In the genomic region with DNA sequence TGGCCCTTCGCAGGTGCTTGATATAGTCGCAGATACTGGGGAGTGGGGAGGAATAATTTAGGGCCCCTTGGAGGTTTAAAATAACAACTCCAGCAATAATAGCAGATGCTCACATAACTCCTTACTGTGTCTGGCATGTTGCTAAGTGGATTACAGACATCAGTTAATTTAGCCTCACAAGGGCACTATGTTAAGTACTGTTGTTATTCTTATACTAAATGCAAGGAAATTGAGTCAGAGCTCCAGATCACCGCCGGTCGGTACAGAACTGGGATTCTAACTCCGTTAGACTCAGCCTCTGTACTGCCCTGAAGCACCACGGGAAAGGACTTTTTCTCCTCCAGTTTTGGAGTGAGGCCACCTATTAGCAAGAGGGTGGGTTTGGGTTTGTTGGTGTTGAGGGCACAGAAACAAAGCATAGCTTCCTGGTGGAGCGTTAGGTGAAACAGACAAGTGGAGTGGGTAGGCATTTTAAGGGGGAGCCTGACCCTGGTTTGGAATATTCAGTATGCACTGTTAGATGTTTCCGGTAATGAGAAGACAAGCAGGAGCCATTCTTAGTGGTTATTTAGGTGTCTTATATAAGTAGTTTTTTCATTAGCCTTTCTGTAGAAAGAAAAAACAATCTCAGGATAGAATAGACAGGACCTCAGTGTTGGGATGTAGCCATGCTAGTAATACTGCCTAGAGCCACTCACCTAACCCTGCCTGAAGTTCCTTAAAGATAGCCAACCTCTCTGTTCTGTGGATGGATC, we compare ENCODE assay signal across 7 mouse cellular contexts. TPM values are rescaled to one million over a fixed set of nuclear protein-coding genes. Genes with fewer than 3 reads are reported as not detected.
DNase-seq lines count a peak whose midpoint lies in the region; ATAC-seq and TF ChIP-seq lines count a peak whose summit lies in the region.

No protein-coding gene starts in this region.

- no peaks in the 10 kb centered on the region for H3K27me3 ChIP-seq in megakaryocyte, embryonic 14.5 days (replicated peaks)
- no peaks in the 10 kb centered on the region for H3K27me3 ChIP-seq in forebrain, embryonic 16.5 days (replicated peaks; ENCODE audit: control insufficient read depth, insufficient read depth, low read length)
- no peaks in the 10 kb centered on the region for H3K27me3 ChIP-seq in limb, embryonic 13.5 days
- H3K27me3 ChIP-seq in stomach, postnatal 0 days (ENCODE audit: control insufficient read depth, insufficient read depth, low read length), result no peaks in the 10 kb centered on the region

- H3K9ac ChIP-seq in forebrain, embryonic 16.5 days (replicated peaks; ENCODE audit: low read depth, low read length), result peak overlapping the region; percentile 81
- H3K9ac ChIP-seq in limb, embryonic 13.5 days, result peak overlapping the region; percentile 98
- H3K9ac ChIP-seq in stomach, postnatal 0 days (ENCODE audit: low read length), result no peak overlapping the region

- H3K4me3 ChIP-seq in megakaryocyte, embryonic 14.5 days (replicated peaks), result peak overlapping the region; percentile 99
- peak overlapping the region; percentile 95 for H3K4me3 ChIP-seq in forebrain, embryonic 16.5 days (replicated peaks; ENCODE audit: low read length)
- H3K4me3 ChIP-seq in limb, embryonic 13.5 days, result peak overlapping the region; percentile 86
- peak overlapping the region; percentile 89 for H3K4me3 ChIP-seq in stomach, postnatal 0 days (ENCODE audit: low read depth, low read length)

- H3K36me3 ChIP-seq in megakaryocyte, embryonic 14.5 days (replicated peaks; ENCODE audit: low read length), result peaks cover 47% of the 10 kb centered on the region
- no peaks in the 10 kb centered on the region for H3K36me3 ChIP-seq in forebrain, embryonic 16.5 days (ENCODE audit: control insufficient read depth, insufficient read depth)
- H3K36me3 ChIP-seq in limb, embryonic 13.5 days, result 0 out of 2 replicates have a peak, but pooled peaks cover 5% of the 10 kb centered on the region
- H3K36me3 ChIP-seq in stomach, postnatal 0 days (ENCODE audit: control insufficient read depth, insufficient read depth, low read length), result no peaks in the 10 kb centered on the region

- no peaks in the 10 kb centered on the region for H3K9me3 ChIP-seq in megakaryocyte, embryonic 14.5 days
- H3K9me3 ChIP-seq in forebrain, embryonic 16.5 days (ENCODE audit: control insufficient read depth, low read length), result no peaks in the 10 kb centered on the region
- H3K9me3 ChIP-seq in limb, embryonic 13.5 days, result no peaks in the 10 kb centered on the region
- no peaks in the 10 kb centered on the region for H3K9me3 ChIP-seq in stomach, postnatal 0 days (ENCODE audit: control insufficient read depth, low read length)

- WGBS in forebrain, embryonic 16.5 days, result 29% methylated on average over 9 of the region's 9 CpGs
- WGBS in limb, embryonic 13.5 days, result 55% methylated on average over 9 of the region's 9 CpGs
- WGBS in stomach, postnatal 0 days, result 39% methylated on average over 9 of the region's 9 CpGs

- H3K4me2 ChIP-seq in forebrain, embryonic 16.5 days (ENCODE audit: low read length), result peak overlapping the region; percentile 72
- H3K4me2 ChIP-seq in limb, embryonic 13.5 days (replicated peaks), result peak overlapping the region; percentile 88
- peak overlapping the region; percentile 98 for H3K4me2 ChIP-seq in stomach, postnatal 0 days (replicated peaks; ENCODE audit: low read depth)

- no peak for DNase-seq in stomach, postnatal 0 days (ENCODE audit: low spot score)
- DNase-seq in gastrocnemius, adult 8-10 months (ENCODE audit: low spot score in 2 of 2), result no peak
- DNase-seq in left cerebral cortex, adult 9 months (ENCODE audit: low spot score in 2 of 2), result no peak

- peaks cover 56% of the 10 kb centered on the region for H3K4me1 ChIP-seq in megakaryocyte, embryonic 14.5 days
- peaks cover 47% of the 10 kb centered on the region for H3K4me1 ChIP-seq in forebrain, embryonic 16.5 days (replicated peaks; ENCODE audit: control insufficient read depth, insufficient read depth, low read length)
- H3K4me1 ChIP-seq in limb, embryonic 13.5 days, result peaks cover 54% of the 10 kb centered on the region
- peaks cover 10% of the 10 kb centered on the region; the same call in 1 of the 2 replicates for H3K4me1 ChIP-seq in stomach, postnatal 0 days (replicated peaks; ENCODE audit: control insufficient read depth, insufficient read depth)

- ATAC-seq in megakaryocyte, adult 5-6 weeks (ENCODE audit: poor library complexity, severe bottlenecking), result no peak
- ATAC-seq in forebrain, embryonic 16.5 days, result no peak
- no peak for ATAC-seq in limb, embryonic 13.5 days (ENCODE audit: low FRiP score, low read depth)
- no peak for ATAC-seq in stomach, postnatal 0 days (ENCODE audit: low FRiP score, low TSS enrichment)

- TF ChIP-seq EP300 in stomach, postnatal 0 days (optimal IDR thresholded peaks at IDR 0.05), result no peak

- H3K27ac ChIP-seq in forebrain, embryonic 16.5 days (ENCODE audit: low read length), result peak overlapping the region; percentile 46; the same call in 1 of the 2 replicates
- peak overlapping the region; percentile 45; the same call in 1 of the 2 replicates for H3K27ac ChIP-seq in limb, embryonic 13.5 days
- H3K27ac ChIP-seq in stomach, postnatal 0 days (replicated peaks), result peak overlapping the region; percentile 99

- TF ChIP-seq CTCF in stomach, postnatal 0 days (IDR thresholded peaks at IDR 0.05; ENCODE audit: low read depth), result no peak

RNA-seq across cellular contexts. Expression of a gene that starts 4.7 kb away (rescaled TPM):
- 15.3 and 263 TPM in 2 replicates for polyA plus RNA-seq in megakaryocyte, embryonic 14.5 days (2012; ENCODE audit: insufficient read depth, low replicate concordance)
- 257 and 275 TPM in 2 replicates for total RNA-seq in megakaryocyte, adult 5-6 weeks (2015)
- 587 and 621 TPM in 2 replicates for total RNA-seq in megakaryocyte, adult 5-6 weeks (2017)
- polyA plus RNA-seq in forebrain, embryonic 16.5 days (2015; fragmentation: Nextera tagmentation; extraction: Ambion mirVana), result 166 and 186 TPM in 2 replicates
- 214 and 225 TPM in 2 replicates for polyA plus RNA-seq in limb, embryonic 13.5 days (2015; fragmentation: Nextera tagmentation; extraction: Ambion mirVana)
- polyA plus RNA-seq in stomach, postnatal 0 days (2015; fragmentation: Nextera tagmentation; extraction: Ambion mirVana), result 67.9 and 89.9 TPM in 2 replicates
- 10 to 100 TPM; 56.9 to 73.2 (median 69.1) TPM for total RNA-seq in gastrocnemius, adult 8-10 months (2022)

Comparison
In these comparisons a context has a peak if more than half of its experiments do, and no peak if none do; other contexts are left out.
1. H3K27ac ChIP-seq: peak in every context shown above with its lines; median percentile 99 in stomach, postnatal 0 days; 46 in forebrain, embryonic 16.5 days; 45 in limb, embryonic 13.5 days.